Mouse (Mus musculus) heart, embryonic 12.5 days (tissue): ENCODE data around the gene Tns1. TPM values are rescaled to one million over a fixed set of nuclear protein-coding genes. Genes with fewer than 3 reads are reported as not detected.
A peak's percentile ranks its signal among the peaks of the same experiment; 100 is the strongest.

Source experiments
- ATAC-seq: fragments of 200-750 bp; cut with Nextera tagmentation; 2 replicates; pipeline ENCODE4 v1.8.0; 2017; ENCODE audit warnings: moderate TSS enrichment, moderate library complexity; ENCODE audit not compliant: insufficient number of reproducible peaks, low FRiP score
- H3K27ac ChIP-seq: fragments of 300-500 bp; sonication (generic); 2 replicates; pipeline ENCODE4 v1.5.1; 2016; ENCODE audit warnings: mild to moderate bottlenecking, moderate library complexity; ENCODE audit not compliant: poor library complexity, severe bottlenecking
- H3K27me3 ChIP-seq: fragments of 300-500 bp; sonication (generic); replicated peaks from 2 replicates; pipeline ENCODE4 v1.6.1; 2016; ENCODE audit warnings: mild to moderate bottlenecking, moderate library complexity
- H3K36me3 ChIP-seq: fragments of 300-500 bp; sonication (generic); 2 replicates; pipeline ENCODE4 v1.6.1; 2016; ENCODE audit warnings: mild to moderate bottlenecking, moderate library complexity
- H3K4me1 ChIP-seq: fragments of 300-500 bp; sonication (generic); replicated peaks from 2 replicates; pipeline ENCODE4 v1.6.1; 2016; ENCODE audit warnings: mild to moderate bottlenecking
- H3K4me2 ChIP-seq: fragments of 300-500 bp; sonication (generic); 2 replicates; pipeline ENCODE4 v1.6.1; 2016; ENCODE audit warnings: mild to moderate bottlenecking, moderate library complexity
- H3K4me3 ChIP-seq: fragments of 300-500 bp; sonication (generic); 2 replicates; pipeline ENCODE4 v1.5.1; 2016; ENCODE audit warnings: mild to moderate bottlenecking
- H3K9ac ChIP-seq: fragments of 300-500 bp; sonication (generic); 2 replicates; pipeline ENCODE4 v1.6.1; 2016; ENCODE audit warnings: mild to moderate bottlenecking, moderate library complexity
- H3K9me3 ChIP-seq: fragments of 300-500 bp; sonication (generic); replicated peaks from 2 replicates; pipeline ENCODE4 v1.6.1; 2016; ENCODE audit warnings: mild to moderate bottlenecking, moderate library complexity
- WGBS: fragments of 180-500 bp; shearing (Covaris S2); methylation state at CpG from one replicate; pipeline ENCODE4 v1.1.7; 2016; 5-methylcytosine and 5-hydroxymethylcytosine counted together
- polyA plus RNA-seq: library from polyadenylated mRNA; unstranded; fragments of >200 nt; fragmentation: Nextera tagmentation; extraction: Ambion mirVana; gene quantifications from 2 replicates; pipeline ENCODE4 v1.2.1, GENCODE M21; 2016

Gene Tns1
- polyA plus RNA-seq, 1 experiment from 2014 or later = 115 TPM

DNA sequence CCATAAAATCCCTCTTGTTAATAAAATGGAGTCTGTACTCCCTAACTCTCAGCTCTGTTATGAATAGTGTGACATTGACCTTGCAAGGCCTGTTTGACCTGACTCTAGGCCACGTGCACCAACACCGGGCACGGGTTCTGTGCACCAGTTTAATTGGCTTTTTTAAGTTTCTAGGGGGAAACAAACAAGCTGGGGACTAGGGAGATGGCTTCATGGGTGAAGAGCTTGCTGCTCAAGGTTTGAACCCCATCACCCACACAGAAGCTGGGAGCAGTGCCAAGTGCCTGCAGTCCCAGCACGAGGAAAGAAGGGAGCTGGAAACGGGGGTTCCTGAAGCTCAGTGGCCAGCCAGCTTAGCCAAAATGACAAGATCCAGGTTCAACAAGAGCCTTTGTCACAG lies 192.4 kb downstream of the Tns1 start:
- no peak for ATAC-seq
- H3K4me1 ChIP-seq = peaks cover 64% of the 10 kb centered on the region
- 0 out of 2 replicates have a peak overlapping the region, but pooled peaks have one; percentile 17 for H3K27ac ChIP-seq
- H3K4me3 ChIP-seq = no peak overlapping the region
- H3K27me3 ChIP-seq = no peaks in the 10 kb centered on the region
- no peak overlapping the region for H3K4me2 ChIP-seq
- WGBS = 61% methylated on average over 5 of the region's 5 CpGs
- no peaks in the 10 kb centered on the region for H3K9me3 ChIP-seq
- H3K9ac ChIP-seq = no peak overlapping the region
- H3K36me3 ChIP-seq = peaks cover 79% of the 10 kb centered on the region

DNA sequence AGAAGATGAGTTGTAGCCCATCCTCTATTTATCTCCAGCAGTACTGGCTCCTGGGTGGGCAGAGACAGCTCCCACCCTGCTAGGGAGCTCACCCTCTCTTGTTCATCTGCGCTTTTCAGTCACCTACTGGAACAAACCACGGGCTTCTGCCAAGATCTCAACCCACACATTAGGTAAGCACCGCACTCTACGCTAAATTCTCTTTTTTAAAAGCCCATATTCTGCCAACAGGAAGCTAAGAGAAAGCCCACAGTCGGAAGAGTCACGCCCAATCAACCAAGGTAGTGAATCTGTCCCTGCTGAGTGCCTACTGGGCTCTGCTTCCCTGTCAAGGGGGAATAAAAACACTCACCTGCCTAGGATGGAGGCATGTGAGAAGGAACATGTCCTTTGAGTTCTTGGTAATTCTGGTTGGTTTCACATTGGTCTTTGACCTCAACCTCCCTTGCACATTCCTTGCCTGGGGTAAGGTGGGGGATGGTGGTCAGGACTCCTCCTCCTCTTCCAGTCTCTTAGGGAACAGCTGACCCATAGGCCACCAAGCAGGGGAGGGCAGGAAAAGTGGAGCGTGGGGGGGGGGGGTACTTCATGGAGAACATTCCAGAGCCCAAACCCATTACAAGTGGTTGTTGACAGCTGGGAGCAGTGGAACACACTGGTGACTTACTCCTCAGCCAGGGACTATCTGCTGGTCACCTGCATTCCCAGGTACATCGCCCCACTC lies 193.7 kb downstream of the Tns1 start:
- no peak overlapping the region for H3K9ac ChIP-seq
- H3K9me3 ChIP-seq = no peaks in the 10 kb centered on the region
- 68% methylated on average over 8 of the region's 8 CpGs for WGBS
- ATAC-seq = no peak
- no peak overlapping the region for H3K4me3 ChIP-seq
- no peak overlapping the region for H3K4me2 ChIP-seq
- H3K4me1 ChIP-seq = peaks cover 58% of the 10 kb centered on the region
- no peaks in the 10 kb centered on the region for H3K27me3 ChIP-seq
- peaks cover 79% of the 10 kb centered on the region for H3K36me3 ChIP-seq
- H3K27ac ChIP-seq = no peak overlapping the region

DNA sequence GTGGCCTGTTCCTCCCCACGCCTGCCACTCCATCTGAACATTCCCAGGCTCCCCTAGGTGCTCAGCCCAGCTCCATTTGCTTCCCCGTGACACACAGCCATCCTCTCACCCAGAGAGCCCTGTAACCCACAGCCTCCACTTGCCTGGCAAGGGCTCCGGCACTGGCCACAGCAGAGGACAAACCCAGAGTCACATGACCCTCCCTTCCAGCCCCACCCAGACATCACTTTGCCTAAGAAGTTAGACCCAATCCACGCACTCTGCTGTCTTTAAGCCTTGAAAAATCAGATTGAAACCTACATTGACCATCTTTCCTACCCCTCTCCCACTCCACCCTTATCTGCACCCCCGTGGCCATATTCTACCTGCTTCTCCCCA lies 194.3 kb downstream of the Tns1 start:
- H3K4me2 ChIP-seq = no peak overlapping the region
- H3K9me3 ChIP-seq = no peaks in the 10 kb centered on the region
- no peak overlapping the region for H3K9ac ChIP-seq
- H3K4me1 ChIP-seq = peaks cover 58% of the 10 kb centered on the region
- WGBS = 87% methylated on average over 5 of the region's 5 CpGs
- H3K27ac ChIP-seq = no peak overlapping the region
- H3K4me3 ChIP-seq = no peak overlapping the region
- no peaks in the 10 kb centered on the region for H3K27me3 ChIP-seq
- ATAC-seq = no peak
- H3K36me3 ChIP-seq = peaks cover 79% of the 10 kb centered on the region

DNA sequence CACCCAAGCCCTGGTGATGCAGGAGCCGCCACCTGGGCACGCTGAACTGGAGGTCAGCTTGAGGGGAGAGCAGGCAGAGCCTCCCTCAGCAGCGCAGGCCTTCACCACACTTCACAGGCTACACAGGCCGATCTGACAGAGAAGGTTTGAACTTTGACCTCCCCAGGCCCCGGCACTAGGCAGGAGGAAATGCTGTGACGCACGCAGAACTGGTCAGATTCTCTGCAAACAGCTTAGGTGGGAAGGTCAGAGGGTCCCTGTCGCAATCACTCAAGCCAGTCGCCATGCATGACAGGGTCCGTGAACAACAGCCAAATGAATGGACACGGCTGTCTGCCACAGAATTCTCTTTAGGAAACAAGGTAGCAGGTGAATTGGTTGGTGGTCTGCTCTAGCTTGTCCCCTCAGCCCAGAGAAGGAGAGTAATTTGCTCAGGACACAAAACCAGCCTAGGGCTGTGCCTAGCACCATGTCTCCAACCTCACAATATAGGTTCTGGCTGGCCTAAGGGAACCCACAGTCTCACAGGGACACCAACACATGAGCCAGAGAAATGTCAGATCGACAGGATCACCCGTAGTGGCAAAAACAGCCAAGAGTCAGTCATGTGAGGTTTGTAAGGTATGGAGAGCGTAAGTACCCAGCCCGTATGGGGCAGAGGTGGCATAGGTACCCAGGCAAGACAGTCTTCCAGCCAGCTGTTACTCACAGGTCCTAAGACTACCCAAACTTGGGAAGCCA lies 194.9 kb downstream of the Tns1 start:
- no peaks in the 10 kb centered on the region for H3K27me3 ChIP-seq
- no peak overlapping the region for H3K27ac ChIP-seq
- no peaks in the 10 kb centered on the region for H3K9me3 ChIP-seq
- H3K4me2 ChIP-seq = no peak overlapping the region
- 64% methylated on average over 15 of the region's 15 CpGs for WGBS
- ATAC-seq = no peak
- H3K4me3 ChIP-seq = no peak overlapping the region
- peaks cover 79% of the 10 kb centered on the region for H3K36me3 ChIP-seq
- no peak overlapping the region for H3K9ac ChIP-seq
- H3K4me1 ChIP-seq = peaks cover 64% of the 10 kb centered on the region

DNA sequence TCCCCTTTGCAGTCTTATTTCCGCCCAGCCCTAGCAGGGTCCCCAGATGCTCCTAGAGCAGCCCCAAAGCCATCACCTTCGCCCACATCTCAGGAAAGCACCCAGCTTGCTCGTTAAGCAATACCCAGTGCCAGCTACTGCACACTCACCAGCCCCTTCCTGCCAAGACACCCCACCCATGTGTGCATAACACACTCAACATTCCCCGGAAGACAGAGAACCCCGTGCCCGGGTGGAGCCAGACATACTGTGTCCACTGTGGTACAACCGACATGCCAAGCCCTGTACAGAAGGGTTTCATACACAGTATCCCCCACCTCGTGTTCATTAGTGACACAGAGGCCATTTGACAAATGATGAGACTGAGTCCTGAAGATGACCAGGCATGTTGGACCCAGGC lies 195.9 kb downstream of the Tns1 start:
- H3K9me3 ChIP-seq = no peaks in the 10 kb centered on the region
- ATAC-seq = no peak
- no peak overlapping the region for H3K4me2 ChIP-seq
- no peak overlapping the region for H3K27ac ChIP-seq
- H3K36me3 ChIP-seq = peaks cover 81% of the 10 kb centered on the region
- H3K4me3 ChIP-seq = no peak overlapping the region
- no peaks in the 10 kb centered on the region for H3K27me3 ChIP-seq
- no peak overlapping the region for H3K9ac ChIP-seq
- 88% methylated on average over 8 of the region's 8 CpGs for WGBS
- H3K4me1 ChIP-seq = peaks cover 68% of the 10 kb centered on the region

DNA sequence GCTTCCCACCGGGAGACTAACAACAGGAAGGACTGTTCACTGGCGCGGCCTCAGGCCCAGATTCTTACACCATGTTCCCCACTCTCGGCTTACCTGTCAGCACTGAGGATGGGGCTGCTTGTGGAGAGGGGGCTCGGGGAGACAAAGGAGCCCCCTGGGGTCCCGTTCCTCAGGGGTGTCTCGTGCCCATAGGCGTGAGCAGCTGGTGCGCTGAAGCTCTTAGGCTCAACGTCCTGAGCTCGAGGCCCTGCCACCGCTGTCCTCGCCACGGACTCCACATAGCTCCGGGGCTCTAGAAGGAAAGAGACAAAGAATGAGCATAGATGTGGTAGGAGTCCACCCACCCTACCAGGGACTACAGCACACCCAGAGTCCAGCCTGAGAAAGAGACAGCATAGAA lies 196.4 kb downstream of the Tns1 start:
- H3K4me3 ChIP-seq = no peak overlapping the region
- peaks cover 68% of the 10 kb centered on the region for H3K4me1 ChIP-seq
- H3K36me3 ChIP-seq = peaks cover 83% of the 10 kb centered on the region
- no peaks in the 10 kb centered on the region for H3K9me3 ChIP-seq
- no peak overlapping the region for H3K4me2 ChIP-seq
- WGBS = 80% methylated on average over 15 of the region's 15 CpGs
- no peak for ATAC-seq
- H3K9ac ChIP-seq = no peak overlapping the region
- H3K27me3 ChIP-seq = no peaks in the 10 kb centered on the region
- H3K27ac ChIP-seq = no peak overlapping the region

DNA sequence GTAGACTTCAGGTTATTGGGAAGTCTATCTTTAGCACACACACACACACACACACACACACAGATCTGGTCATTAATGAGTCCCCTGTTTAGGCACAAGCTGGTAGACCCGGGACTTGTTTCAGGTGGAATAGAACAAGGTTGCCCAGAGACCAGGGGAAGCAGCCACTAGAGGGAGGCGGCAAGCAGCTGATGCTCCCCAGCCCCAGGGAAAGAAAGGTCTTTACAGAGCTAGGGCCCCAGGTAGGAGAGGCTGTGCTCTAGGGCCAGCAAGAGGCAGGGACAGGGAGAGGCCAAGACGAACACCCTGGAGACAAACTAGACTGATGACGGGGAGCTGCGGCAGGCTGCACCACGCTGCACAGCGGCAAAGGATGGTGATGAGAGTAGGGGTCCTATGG lies 198.0 kb downstream of the Tns1 start:
- H3K36me3 ChIP-seq = peaks cover 99% of the 10 kb centered on the region
- H3K27ac ChIP-seq = no peak overlapping the region
- 57% methylated on average over 7 of the region's 7 CpGs for WGBS
- H3K27me3 ChIP-seq = no peaks in the 10 kb centered on the region
- ATAC-seq = no peak
- no peak overlapping the region for H3K4me2 ChIP-seq
- no peak overlapping the region for H3K4me3 ChIP-seq
- H3K9me3 ChIP-seq = no peaks in the 10 kb centered on the region
- H3K9ac ChIP-seq = no peak overlapping the region
- peaks cover 63% of the 10 kb centered on the region for H3K4me1 ChIP-seq

DNA sequence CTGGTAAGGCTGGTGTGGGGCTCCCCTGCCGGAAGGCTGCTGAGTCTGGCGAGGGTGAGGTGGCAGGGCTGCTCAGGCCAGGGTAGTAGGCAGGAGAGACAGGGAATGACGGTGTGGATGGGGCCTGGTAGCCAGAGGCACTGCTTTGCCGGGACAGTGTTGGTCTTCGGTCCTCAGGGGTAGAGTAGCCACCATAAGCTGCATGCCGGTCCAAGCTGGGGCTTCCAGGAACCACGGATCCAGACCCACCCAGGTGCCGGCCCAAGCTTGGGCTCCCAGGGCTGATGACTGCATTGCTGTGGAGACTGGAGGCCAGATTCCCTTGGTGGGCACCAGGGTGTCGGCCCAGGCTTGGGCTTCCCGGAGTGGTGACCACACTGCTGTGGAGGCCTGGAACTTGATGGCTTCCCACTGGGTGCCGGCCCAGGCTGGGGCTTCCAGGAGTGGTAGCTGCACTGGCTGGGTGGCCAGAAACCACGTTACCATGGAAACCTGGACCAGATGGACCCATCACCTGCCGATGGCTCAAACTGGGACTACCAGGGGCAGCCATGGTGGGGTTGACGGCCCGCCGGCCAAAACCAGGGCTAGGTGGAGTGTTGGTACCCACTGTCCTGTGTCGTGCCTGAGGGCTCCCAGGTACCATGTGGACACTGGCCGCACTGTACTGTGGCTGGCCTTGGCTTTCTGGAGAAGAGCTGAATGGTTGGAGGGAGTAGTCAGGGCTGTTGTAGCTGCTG lies 199.2 kb downstream of the Tns1 start:
- Histone ChIP-seq H3K4me2 (no peak overlapping the region), H3K4me3 (no peak overlapping the region), H3K36me3 (peaks cover 100% of the 10 kb centered on the region), H3K9me3 (no peaks in the 10 kb centered on the region), H3K27ac (peak overlapping the region; percentile 16; the same call in 1 of the 2 replicates), H3K4me1 (peaks cover 62% of the 10 kb centered on the region), H3K27me3 (no peaks in the 10 kb centered on the region), H3K9ac (no peak overlapping the region; the same call in 1 of the 2 replicates)
- WGBS = 88% methylated on average over 18 of the region's 18 CpGs
- ATAC-seq = no peak

DNA sequence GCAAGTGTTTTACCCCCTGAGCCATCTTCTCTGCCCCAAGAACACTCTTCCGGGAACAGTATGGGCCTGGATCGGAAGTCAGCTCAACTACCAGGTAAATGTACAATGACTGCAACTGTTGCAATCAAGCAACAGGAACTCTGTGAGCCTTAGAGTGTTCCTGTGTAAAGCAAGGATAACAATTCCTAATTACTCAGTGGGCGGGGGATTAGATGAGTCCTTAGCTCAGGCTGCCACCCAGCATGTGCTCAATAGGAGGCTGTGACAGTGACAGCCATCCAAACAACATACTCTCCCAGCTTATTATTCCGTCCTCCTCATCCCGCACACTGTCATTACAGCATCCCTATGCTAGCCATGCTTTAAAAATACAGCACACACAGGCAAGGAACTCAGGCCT lies 200.0 kb downstream of the Tns1 start:
- Histone ChIP-seq H3K9ac (no peak overlapping the region), H3K9me3 (no peaks in the 10 kb centered on the region), H3K4me1 (peaks cover 67% of the 10 kb centered on the region), H3K4me2 (no peak overlapping the region), H3K36me3 (peaks cover 100% of the 10 kb centered on the region), H3K27ac (0 out of 2 replicates have a peak overlapping the region, but pooled peaks have one; percentile 77), H3K4me3 (no peak overlapping the region), H3K27me3 (no peaks in the 10 kb centered on the region)
- no peak for ATAC-seq
- WGBS = 73% methylated on average over 5 of the region's 5 CpGs

DNA sequence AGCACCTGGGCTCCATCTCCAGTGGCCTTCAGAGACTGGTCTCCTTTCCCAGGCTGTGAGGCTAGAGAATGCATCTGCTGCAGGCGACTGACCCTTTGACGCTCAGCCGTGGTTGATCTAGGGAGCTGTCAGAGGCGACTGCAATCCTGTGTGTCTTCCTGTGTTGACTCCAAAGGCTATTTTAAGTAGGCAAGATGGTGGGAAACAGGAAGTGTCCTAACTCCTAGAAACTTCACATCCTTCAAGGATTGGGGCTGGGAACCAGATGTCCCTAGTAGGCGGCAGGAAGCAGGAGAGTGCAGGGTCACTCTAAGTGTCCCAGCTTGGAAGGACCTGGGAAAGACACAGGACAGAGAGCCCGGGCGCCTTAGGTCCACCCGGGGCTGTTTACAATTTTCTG lies 201.1 kb downstream of the Tns1 start:
- H3K4me1 ChIP-seq = peaks cover 64% of the 10 kb centered on the region
- 0 out of 2 replicates have a peak, but pooled peaks have one; percentile 31 for ATAC-seq
- H3K9me3 ChIP-seq = no peaks in the 10 kb centered on the region
- H3K4me3 ChIP-seq = no peak overlapping the region
- peaks cover 98% of the 10 kb centered on the region for H3K36me3 ChIP-seq
- WGBS = 32% methylated on average over 8 of the region's 8 CpGs
- H3K27me3 ChIP-seq = no peaks in the 10 kb centered on the region
- no peak overlapping the region for H3K9ac ChIP-seq
- no peak overlapping the region for H3K4me2 ChIP-seq
- H3K27ac ChIP-seq = peak overlapping the region; percentile 77

DNA sequence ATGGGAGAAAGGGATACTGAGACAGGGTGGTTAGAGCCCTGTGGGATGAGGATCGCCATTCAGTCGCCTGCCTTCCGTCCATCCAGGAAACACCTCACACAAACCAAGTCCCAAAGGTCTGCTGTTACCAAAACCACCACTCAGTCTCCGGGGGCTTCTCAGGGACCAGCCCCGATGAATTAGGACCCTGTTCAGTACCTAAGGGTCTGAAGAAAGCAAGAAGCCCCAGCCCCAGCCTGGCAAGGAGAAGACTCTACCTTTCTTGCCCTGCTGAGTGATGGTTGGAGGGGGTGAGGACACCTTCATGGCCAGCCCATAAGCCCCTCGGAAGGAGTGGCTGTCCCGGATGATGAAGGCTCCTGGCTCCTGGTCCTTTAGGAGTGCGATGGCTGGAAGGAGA lies 203.5 kb downstream of the Tns1 start:
- peak overlapping the region; percentile 86 for H3K27ac ChIP-seq
- no peaks in the 10 kb centered on the region for H3K27me3 ChIP-seq
- H3K9ac ChIP-seq = no peak overlapping the region
- ATAC-seq = no peak
- no peak overlapping the region for H3K4me3 ChIP-seq
- H3K9me3 ChIP-seq = no peaks in the 10 kb centered on the region
- 89% methylated on average over 8 of the region's 8 CpGs for WGBS
- peaks cover 98% of the 10 kb centered on the region for H3K36me3 ChIP-seq
- H3K4me1 ChIP-seq = peaks cover 80% of the 10 kb centered on the region
- no peak overlapping the region for H3K4me2 ChIP-seq
